Mouse (Mus musculus) kidney, adult 2 months (tissue): ENCODE data around the gene Olfr1158. TPM values are rescaled to one million over a fixed set of nuclear protein-coding genes. Genes with fewer than 3 reads are reported as not detected.

ENCODE experiments used
- DNase-seq: peaks from one replicate; pipeline ENCODE4 v3.0.0; 2021
- H3K27ac ChIP-seq: fragments of 200-500 bp; 2 replicates; pipeline ENCODE4 v1.5.1; 2012; ENCODE audit warnings: low read depth, low read length, control low read depth, inconsistent platforms; ENCODE audit not compliant: insufficient read depth
- H3K27me3 ChIP-seq: fragments of 200-500 bp; replicated peaks from 2 replicates; pipeline ENCODE4 v1.6.1; 2012; ENCODE audit warnings: mild to moderate bottlenecking, moderate library complexity, low read length, inconsistent platforms; ENCODE audit not compliant: control insufficient read depth, insufficient read depth
- H3K36me3 ChIP-seq: fragments of 200-500 bp; 2 replicates; pipeline ENCODE4 v1.6.1; 2012; ENCODE audit warnings: mild to moderate bottlenecking, moderate library complexity, low read length, inconsistent platforms; ENCODE audit not compliant: control insufficient read depth, insufficient read depth
- H3K4me1 ChIP-seq: fragments of 200-500 bp; 2 replicates; pipeline ENCODE4 v1.6.1; 2011; ENCODE audit warnings: low read length; ENCODE audit not compliant: control insufficient read depth, insufficient read depth
- H3K4me3 ChIP-seq: fragments of 200-500 bp; 2 replicates; pipeline ENCODE4 v1.5.1; 2011; ENCODE audit warnings: mild to moderate bottlenecking, low read depth, low read length, control low read depth; ENCODE audit not compliant: insufficient read depth
- CTCF ChIP-seq: fragments of 200-500 bp; conservative IDR thresholded peaks from 2 replicates; pipeline ENCODE4 v1.5.1; 2011; ENCODE audit warnings: low read depth, mild to moderate bottlenecking, control low read depth, low read length, moderate library complexity, mixed read lengths; ENCODE audit not compliant: insufficient read depth, insufficient read length
- POLR2A ChIP-seq: fragments of 200-500 bp; IDR thresholded peaks from one replicate; pipeline ENCODE4 v1.6.1; 2011; ENCODE audit warnings: low read depth, low read length, control low read depth
- polyA plus RNA-seq: library from polyadenylated mRNA; depleted of rRNA; stranded (reverse); fragments of >200 nt; gene quantifications from 2 replicates; pipeline ENCODE4 v1.2.3, GENCODE M21; 2012; rRNA removed

Gene Olfr1158
- polyA plus RNA-seq, 1 experiment, result not detected

GRCm38 (mm10) chr2:88037599-88037998 is 47.7 kb downstream of the Olfr1158 start, which contains the start of gene Olfr73:
Gene Olfr73, minus strand, starts transcription at chr2:88037699.
- Histone ChIP-seq H3K27me3 (no peaks in the 10 kb centered on the region), H3K4me1 (no peaks in the 10 kb centered on the region), H3K4me3 (no peak within 1 kb of the TSS), H3K27ac (no peak within 1 kb of the TSS), H3K36me3 (no peaks in the 10 kb centered on the region)
- TF ChIP-seq POLR2A (no peak), CTCF (no peak)
- DNase-seq, result no peak

Other genes starting within 250 kb of the Olfr1158 start
- gene Olfr1140, start 246.4 kb upstream of the Olfr1158 start, polyA plus RNA-seq, result not detected in 2 replicates
- gene Olfr1141, start 236.1 kb upstream of the Olfr1158 start, polyA plus RNA-seq, result not detected in 2 replicates
- not detected in 2 replicates for gene Olfr152, start 210.6 kb upstream of the Olfr1158 start, polyA plus RNA-seq
- not detected in 2 replicates for gene Olfr1143, start 189.5 kb upstream of the Olfr1158 start, polyA plus RNA-seq
- gene Olfr1145, start 180.3 kb upstream of the Olfr1158 start, polyA plus RNA-seq, result not detected in 2 replicates
- not detected in 2 replicates for gene Olfr1148, start 159.6 kb upstream of the Olfr1158 start, polyA plus RNA-seq
- gene Olfr1150-ps1, start 146.1 kb upstream of the Olfr1158 start, polyA plus RNA-seq, result not detected in 2 replicates
- not detected in 2 replicates for gene Olfr1151, start 134.3 kb upstream of the Olfr1158 start, polyA plus RNA-seq
- not detected in 2 replicates for gene Olfr1152, start 123.6 kb upstream of the Olfr1158 start, polyA plus RNA-seq
- gene Olfr1153, start 95.2 kb upstream of the Olfr1158 start, polyA plus RNA-seq, result not detected in 2 replicates
- not detected in 2 replicates for gene Olfr1154, start 84.9 kb upstream of the Olfr1158 start, polyA plus RNA-seq
- not detected in 2 replicates for gene Olfr1155, start 45.0 kb upstream of the Olfr1158 start, polyA plus RNA-seq
- gene Olfr1156, start 37.0 kb upstream of the Olfr1158 start, polyA plus RNA-seq, result not detected in 2 replicates
- gene Olfr1157, start 21.8 kb upstream of the Olfr1158 start, polyA plus RNA-seq, result not detected in 2 replicates
- not detected in 2 replicates for gene Olfr74, start 15.4 kb upstream of the Olfr1158 start, polyA plus RNA-seq
- not detected in 2 replicates for gene Olfr1160, start 18.2 kb downstream of the Olfr1158 start, polyA plus RNA-seq
- gene Olfr1161, start 32.7 kb downstream of the Olfr1158 start, polyA plus RNA-seq, result not detected in 2 replicates
- gene Olfr73, start 47.6 kb downstream of the Olfr1158 start, polyA plus RNA-seq, result not detected in 2 replicates
- not detected in 2 replicates for gene Olfr1162, start 61.0 kb downstream of the Olfr1158 start, polyA plus RNA-seq
- not detected in 2 replicates for gene Olfr1163, start 81.7 kb downstream of the Olfr1158 start, polyA plus RNA-seq
- not detected in 2 replicates for gene Olfr1164, start 103.9 kb downstream of the Olfr1158 start, polyA plus RNA-seq
- gene Olfr1166, start 138.2 kb downstream of the Olfr1158 start, polyA plus RNA-seq, result not detected in 2 replicates
- not detected in 2 replicates for gene Olfr1167, start 165.1 kb downstream of the Olfr1158 start, polyA plus RNA-seq
- gene Olfr1168, start 191.8 kb downstream of the Olfr1158 start, polyA plus RNA-seq, result not detected in 2 replicates
- not detected in 2 replicates for gene Olfr1170, start 238.2 kb downstream of the Olfr1158 start, polyA plus RNA-seq